Mouse (Mus musculus) layer of hippocampus, postnatal 25 days (tissue): ENCODE data around the gene Srebf1. TPM values are rescaled to one million over a fixed set of nuclear protein-coding genes. Genes with fewer than 3 reads are reported as not detected.

ENCODE experiments used
- DNase-seq, 2 experiments: peaks; one replicate each; pipeline ENCODE4 v3.0.0; 2022; ENCODE audit warnings: mixed read lengths in 2 of 2, low spot score in 1 of 2; ENCODE audit errors: extremely low spot score in 1 of 2
- microRNA-seq, 2 experiments: library from miRNA; unstranded; fragments of <30 nt; microRNA quantifications; one replicate each; pipeline ENCODE4 v1.2.0; 2021
- total RNA-seq, 2 experiments: library from RNA; stranded (reverse); gene quantifications; 2 replicates each; pipeline ENCODE4 v1.2.3; 2021

Srebf1 gene
- total RNA-seq, 2 experiments from 2014 or later, result 49.9 to 58.1 TPM

GRCm38 (mm10) chr11:60158271-60158670 is 64.1 kb downstream of the Srebf1 start:
- DNase-seq, result no peak

GRCm38 (mm10) chr11:60155690-60156089 is 66.7 kb downstream of the Srebf1 start:
- DNase-seq, result no peak

GRCm38 (mm10) chr11:60153936-60154335 is 68.4 kb downstream of the Srebf1 start:
- no peak for DNase-seq

GRCm38 (mm10) chr11:60152339-60152738 is 70.0 kb downstream of the Srebf1 start:
- DNase-seq, result no peak

GRCm38 (mm10) chr11:60150677-60151076 is 71.7 kb downstream of the Srebf1 start:
- no peak for DNase-seq

Small RNAs within 50 kb of the gene (microRNA-seq; reads per million reads assigned to microRNA genes)
- 0 to 0.18 reads per million in 2 experiments for gene Mir6921
- gene Mir6922, result 0.80 to 2.8 reads per million in 2 experiments

Other genes starting within 250 kb of the Srebf1 start
- gene Pemt, start 176.1 kb downstream of the Srebf1 start, total RNA-seq, result 1 to 10 TPM; 4.0 to 4.7 TPM
- gene Rai1, start 117.6 kb downstream of the Srebf1 start, total RNA-seq, result 10 to 100 TPM; 60.2 to 76.4 TPM
- 100 to 1,000 TPM; 170 to 175 TPM for gene Tom1l2, start 130.3 kb upstream of the Srebf1 start, total RNA-seq
- 1 to 10 TPM; 5.3 to 5.9 TPM for gene Drc3, start 130.7 kb upstream of the Srebf1 start, total RNA-seq
- gene Gid4, start 194.6 kb upstream of the Srebf1 start, total RNA-seq, result 10 to 100 TPM; 50.1 to 53.8 TPM
- 10 to 100 TPM; 29.1 to 31.4 TPM for gene Atpaf2, start 195.9 kb upstream of the Srebf1 start, total RNA-seq
- 10 to 100 TPM; 70.2 to 72.7 TPM for gene Drg2, start 232.0 kb upstream of the Srebf1 start, total RNA-seq
- under 1 TPM; 0.05 to 0.09 TPM for gene Myo15, start 246.8 kb upstream of the Srebf1 start, total RNA-seq